Mouse (Mus musculus) mesoderm, embryonic 11.5 days (tissue): Measurements from ENCODE around the gene Chrng.

Source experiments
- DNase-seq: peaks from one replicate; pipeline ENCODE4 v3.0.0-alpha.2; 2012; ENCODE audit warnings: low read depth, low spot score

The Chrng gene

GRCm38 (mm10) chr1:87252040-87252609, 47.7 kb downstream of the Chrng start:
- DNase-seq: no peak

- no peak for DNase-seq
Observed at GRCm38 (mm10) chr1:87255173-87255572, 50.7 kb downstream of the Chrng start.

GRCm38 (mm10) chr1:87257691-87258090, 53.2 kb downstream of the Chrng start:
- no peak for DNase-seq

- DNase-seq: no peak
Observed at GRCm38 (mm10) chr1:87258484-87258883, 54.0 kb downstream of the Chrng start.

GRCm38 (mm10) chr1:87259316-87259715, 54.9 kb downstream of the Chrng start:
- no peak for DNase-seq
